Mouse (Mus musculus) layer of hippocampus, adult 9-10 months (tissue): Measurements from ENCODE around the gene Ltbp1.

Experiments
- DNase-seq: peaks from one replicate; pipeline ENCODE4 v3.0.0; 2022; ENCODE audit warnings: low spot score

Ltbp1 gene

GRCm38 (mm10) chr17:75005281-75005684, at the start of gene Ltbp1:
Gene Ltbp1, plus strand, starts transcription at chr17:75005568.
- DNase-seq = no peak

GRCm38 (mm10) chr17:74959481-74960245, 45.7 kb upstream of the Ltbp1 start:
- no peak for DNase-seq

- no peak for DNase-seq
These were observed 42.1 kb upstream of the Ltbp1 start for GRCm38 (mm10) chr17:74963222-74963621.

DNA sequence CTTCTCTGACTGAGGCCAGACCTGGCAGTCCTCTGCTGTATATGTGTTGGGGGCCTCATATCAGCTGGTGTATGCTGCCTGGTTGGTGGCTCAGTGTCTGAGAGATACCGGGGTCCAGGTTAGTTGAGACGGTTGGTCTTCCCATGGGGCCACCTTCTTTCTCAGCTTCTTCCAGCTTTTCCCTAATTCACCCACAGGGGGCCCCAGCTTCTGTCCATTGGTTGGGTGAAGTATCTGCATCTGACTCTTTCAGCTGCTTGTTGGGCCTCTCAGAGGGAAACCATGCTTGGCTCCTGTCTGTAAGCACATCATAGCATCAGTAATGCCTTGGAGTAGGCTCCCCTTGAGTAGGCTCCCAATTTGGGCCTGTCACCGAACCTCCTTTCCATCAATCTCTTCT, 41.5 kb upstream of the Ltbp1 start:
- no peak for DNase-seq

- no peak for DNase-seq
These were observed 38.0 kb upstream of the Ltbp1 start for GRCm38 (mm10) chr17:74967298-74967848.

DNA sequence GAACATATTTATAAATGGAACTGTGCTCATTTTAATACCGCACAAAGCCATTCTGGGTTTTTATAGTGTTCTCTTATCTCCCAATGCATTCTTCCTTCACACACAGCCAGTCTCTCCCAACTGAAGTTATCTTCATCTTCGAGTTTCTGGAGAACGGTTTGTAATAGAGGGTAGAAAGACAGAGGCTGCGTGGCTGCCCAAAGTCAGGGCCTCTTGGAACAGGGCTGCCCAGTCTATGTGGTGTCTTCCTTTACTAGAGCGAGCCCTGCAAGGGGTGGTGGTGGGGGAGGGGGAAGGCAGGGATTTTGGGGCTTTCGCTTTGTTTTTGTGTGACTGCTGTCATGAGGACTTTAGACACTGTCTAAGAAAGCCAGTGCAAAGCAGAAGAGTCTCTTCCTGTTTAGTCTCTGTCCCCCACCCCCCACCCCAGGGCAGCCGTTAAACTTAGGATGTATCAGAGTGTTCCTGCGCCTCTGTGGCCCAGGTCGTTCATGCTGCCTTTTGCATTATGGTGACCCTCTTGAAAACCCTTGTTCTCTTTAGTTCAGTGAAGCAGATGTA, 37.1 kb upstream of the Ltbp1 start:
- no peak for DNase-seq

- DNase-seq = no peak
These were observed 36.6 kb upstream of the Ltbp1 start for GRCm38 (mm10) chr17:74968738-74969271.

DNA sequence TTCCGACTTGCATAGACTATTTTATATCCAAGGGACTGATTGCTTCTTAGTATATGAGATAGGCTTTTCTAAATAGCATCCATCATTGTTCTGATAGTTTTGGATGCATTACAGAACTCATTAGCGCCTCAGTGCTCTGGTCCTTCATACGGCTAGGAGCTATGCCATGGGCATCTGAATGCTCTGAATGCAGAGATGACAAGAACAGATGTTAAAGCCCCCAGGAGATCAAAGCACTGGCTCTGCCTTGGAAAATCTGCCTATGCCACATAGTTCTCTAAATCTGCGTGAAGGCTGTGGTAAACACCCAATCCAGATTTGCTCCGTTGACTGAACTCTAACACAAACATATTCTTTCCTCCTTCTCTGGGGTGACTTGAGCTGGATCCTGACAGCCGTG, 30.2 kb upstream of the Ltbp1 start:
- no peak for DNase-seq

DNA sequence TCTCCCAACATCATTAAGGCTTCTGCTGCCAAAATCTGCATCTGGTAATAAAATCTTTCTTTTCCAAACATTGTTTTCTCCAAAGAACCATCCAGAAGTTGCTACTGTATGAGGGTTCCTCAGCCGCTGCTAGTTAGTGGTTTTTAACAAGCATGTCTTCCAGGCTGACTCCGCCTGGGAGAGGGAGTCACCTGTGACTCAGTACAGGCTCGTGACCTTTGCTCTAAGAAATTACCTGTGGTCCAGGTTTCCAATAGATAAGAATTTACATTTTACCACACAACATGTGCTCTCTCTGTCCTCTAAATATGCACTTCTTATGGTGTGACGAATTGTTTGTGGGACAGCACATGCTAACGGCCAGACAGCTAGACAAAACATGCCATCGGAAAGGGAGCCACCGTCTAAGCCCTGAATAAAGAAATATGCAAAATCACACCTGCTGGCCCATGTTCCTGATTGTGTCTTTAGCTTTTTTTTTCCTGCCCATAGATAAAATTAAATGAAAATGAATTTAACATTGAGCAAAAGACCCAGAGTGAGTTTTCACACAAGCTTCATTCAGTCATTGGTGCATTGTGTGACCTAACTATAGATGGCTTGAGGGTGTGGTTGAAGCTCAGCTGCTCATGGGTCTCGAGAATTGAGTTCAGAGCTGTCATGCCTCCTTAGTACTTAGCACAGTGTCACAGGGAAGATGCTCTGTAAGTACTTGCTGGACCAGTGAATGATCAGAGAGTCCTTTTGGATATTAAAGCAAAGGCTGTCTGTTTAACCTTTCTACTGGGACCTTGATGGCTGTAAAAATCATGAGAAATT, 29.0 kb upstream of the Ltbp1 start:
- no peak for DNase-seq

DNA sequence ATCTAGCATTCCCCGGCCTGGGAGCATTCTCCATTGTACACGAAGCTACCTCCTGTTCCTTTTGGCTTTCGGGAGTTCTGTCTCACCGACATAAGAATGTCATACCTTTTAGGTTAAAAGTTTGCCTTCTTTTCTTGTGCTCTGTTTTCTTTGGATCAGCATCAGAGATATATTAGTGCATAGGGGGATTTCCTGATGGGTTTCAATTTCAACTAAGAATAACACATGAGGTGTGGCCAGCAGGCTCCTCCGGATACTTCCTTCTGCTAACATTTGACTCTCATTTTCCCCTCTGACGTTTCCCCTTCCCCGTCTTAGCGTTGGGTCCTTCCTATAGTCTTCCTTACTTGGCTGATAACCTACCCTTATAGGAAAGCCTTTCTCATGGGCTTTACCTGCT, 25.6 kb upstream of the Ltbp1 start:
- DNase-seq = no peak

DNA sequence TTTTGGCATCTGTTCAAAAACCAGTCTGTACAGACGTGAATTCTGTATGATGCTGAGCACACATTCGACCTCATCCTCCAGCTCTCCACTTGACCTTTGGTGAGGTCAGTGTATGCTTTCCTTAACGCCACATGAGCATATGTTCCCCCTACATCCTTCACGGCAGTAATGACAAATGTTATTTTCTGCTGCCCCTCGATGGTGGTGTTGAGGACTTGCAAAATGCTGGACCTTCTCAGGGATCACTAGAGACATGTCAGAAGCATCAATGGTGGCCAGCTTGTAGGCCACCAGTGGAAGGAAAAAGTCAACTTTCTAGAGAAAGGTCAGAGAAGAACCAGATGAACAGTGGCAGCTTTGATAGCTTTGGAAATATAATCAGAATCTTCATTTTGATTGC, 23.7 kb upstream of the Ltbp1 start:
- DNase-seq = no peak

DNA sequence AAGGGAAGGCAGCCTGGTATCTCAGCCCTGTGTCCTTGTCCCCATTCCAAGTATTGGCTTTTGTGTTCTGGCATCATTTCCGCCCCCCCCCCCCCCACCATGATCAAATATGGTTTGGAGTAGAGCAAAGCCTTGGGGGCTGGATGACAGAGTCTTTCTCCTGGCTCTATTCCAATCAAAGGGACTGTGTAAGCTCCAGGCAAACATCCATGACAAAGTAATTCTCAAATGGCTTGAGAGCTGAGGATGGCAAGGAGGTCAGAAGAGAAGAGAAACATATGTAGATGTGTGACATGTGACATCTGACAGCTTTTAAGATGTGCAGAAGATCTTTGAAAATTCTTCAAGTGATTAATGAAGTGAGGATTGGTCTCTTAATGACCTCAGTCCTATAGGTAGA, 22.5 kb upstream of the Ltbp1 start:
- DNase-seq = no peak

DNA sequence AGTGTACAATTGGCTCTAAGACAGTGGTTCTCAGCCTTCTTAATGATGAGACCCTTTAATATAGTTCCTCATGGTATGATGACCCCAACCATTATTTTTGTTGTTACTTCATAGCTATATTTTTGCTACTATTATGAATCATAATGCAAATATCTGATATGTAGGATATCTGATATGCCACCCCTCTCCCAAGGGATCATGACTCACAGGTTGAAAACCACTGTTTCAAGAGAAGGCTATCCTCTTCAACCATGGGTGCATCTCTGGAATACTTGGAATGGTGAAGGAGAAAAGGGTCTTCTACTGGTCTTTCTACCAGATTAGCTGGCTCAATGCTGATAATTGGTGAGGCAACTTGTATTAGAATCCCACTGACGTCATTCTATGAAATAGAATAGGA, 21.3 kb upstream of the Ltbp1 start:
- no peak for DNase-seq

DNA sequence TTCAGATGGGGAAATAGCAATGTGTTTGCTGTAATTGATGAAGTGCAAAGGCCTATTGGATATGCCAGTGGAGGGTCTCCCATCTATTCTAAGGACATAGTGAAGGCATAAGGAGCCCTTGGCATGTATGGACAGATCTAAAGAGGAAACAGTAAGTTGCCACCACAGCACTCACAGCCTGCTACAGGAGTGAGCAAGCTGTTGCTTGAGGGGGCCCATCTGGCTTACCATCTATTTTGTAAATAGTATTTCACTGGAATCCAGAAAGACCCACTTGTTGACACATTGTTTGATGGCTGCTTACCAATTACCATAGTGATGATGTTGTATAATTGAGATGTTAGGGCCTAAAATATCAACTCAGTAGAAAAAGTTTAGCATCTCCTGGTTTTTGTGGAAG, 20.7 kb upstream of the Ltbp1 start:
- peak; percentile 56 for DNase-seq

GRCm38 (mm10) chr17:74987067-74987466, 18.3 kb upstream of the Ltbp1 start:
- no peak for DNase-seq

- DNase-seq = no peak
These were observed 15.7 kb upstream of the Ltbp1 start for GRCm38 (mm10) chr17:74989691-74990090.

DNA sequence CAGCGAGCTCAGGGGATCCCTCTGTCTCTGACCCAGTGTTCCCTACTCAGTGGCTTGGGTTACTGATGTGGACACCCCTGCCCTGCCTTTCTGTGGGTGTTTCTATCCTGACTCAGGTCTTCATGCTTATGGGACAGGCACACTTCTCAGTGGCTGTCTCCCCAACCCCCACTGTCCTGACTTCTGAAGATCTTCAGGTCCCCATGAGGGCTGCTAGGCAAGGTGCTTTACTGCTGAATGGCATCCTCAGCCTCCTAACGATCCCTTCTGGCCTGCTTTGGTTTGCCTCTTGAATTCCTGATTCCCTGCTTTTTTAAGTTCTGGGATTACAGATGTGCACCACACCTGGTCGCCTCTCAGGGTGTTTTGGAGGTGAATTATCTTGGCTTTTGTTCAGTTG, 14.8 kb upstream of the Ltbp1 start:
- DNase-seq = no peak

- DNase-seq = no peak
These were observed 11.4 kb upstream of the Ltbp1 start for GRCm38 (mm10) chr17:74993726-74994581.

- no peak for DNase-seq
These were observed 10.8 kb upstream of the Ltbp1 start for GRCm38 (mm10) chr17:74994582-74994893.

DNA sequence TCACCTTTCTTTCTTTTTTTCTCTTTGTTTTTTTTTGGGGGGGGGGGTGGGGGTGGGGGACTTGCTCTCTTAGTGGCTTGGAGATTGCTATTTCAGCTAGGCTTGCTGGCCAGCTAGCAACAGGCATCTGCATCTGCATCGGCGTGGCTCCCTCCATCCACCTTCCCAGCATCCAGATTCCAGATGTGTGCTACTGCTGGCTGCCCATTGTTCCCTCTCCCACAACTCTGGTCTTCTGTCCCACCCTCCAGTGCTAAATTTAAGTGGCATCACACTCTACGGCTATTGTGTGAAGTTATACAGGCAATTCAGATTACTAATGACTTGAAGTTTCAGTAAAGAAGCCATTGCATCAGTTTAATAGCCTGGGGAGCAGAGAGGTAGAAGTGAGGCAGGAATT, 10.1 kb upstream of the Ltbp1 start:
- no peak for DNase-seq

- no peak for DNase-seq
These were observed 5.3 kb upstream of the Ltbp1 start for GRCm38 (mm10) chr17:75000066-75000465.

GRCm38 (mm10) chr17:75004820-75005219, 548 bp upstream of the Ltbp1 start:
- DNase-seq = peak; percentile 18
